Mouse (Mus musculus) telencephalon, adult 2 months (tissue): Measurements from ENCODE around the gene Veph1.

Experiments
- DNase-seq: peaks from one replicate; pipeline ENCODE4 v3.0.0-alpha.2; 2011; ENCODE audit warnings: low read depth, low spot score

Veph1 gene

DNA sequence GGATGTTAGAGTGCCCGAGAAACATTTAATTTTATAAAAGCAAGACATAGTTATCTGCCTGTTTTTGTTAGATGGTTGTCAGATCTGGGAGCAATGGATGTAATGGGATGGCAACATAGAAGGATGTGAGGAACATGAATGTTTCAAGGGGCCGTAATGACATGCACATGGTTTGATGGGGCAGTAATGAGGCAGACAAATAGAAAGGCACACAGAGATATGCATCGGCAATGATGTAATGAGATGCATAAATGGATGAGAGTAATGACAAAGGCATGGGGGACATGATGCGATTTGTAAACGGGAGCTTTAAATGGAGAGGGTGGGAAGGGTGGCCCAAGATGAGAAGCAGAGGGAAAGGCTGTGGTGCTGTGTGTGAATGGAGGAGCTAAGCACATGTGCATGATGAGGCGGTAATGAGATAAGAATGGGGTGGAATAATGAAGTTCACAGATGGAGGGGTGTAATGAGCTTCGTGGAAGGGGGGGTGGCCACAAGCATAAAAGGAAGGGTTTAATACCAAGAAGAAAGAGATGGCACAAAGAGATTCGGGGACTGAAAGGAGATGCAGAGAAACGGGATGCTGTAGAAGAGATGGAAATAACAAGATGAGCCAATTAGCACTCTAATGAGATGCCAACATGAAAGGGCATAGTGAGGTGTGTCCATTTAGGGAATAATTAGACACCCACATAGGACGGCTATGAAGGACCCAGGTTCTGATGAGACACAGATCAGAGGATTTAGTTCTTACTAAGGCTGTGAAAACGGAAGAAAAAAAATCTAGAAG lies 194.6 kb downstream of the Veph1 start:
- no peak for DNase-seq

DNA sequence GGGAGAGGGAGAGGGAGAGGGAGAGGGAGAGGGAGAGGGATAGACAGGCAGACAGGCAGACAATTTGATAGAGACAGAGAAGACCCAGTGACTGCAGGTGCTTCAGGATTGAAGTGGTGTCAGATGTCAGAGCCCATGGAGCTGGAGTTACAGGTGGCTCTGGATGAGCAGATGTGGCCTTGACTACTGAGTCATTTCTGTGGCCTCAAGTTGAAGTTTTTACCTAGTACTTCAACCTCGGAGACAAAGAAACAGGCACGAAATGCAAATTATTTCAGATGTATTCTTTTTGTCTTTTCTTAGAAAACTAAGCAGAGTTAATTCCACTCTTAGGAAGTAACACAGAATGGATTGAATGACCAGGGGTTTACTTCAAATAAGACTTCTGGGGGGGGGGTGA lies 195.6 kb downstream of the Veph1 start:
- no peak for DNase-seq

DNA sequence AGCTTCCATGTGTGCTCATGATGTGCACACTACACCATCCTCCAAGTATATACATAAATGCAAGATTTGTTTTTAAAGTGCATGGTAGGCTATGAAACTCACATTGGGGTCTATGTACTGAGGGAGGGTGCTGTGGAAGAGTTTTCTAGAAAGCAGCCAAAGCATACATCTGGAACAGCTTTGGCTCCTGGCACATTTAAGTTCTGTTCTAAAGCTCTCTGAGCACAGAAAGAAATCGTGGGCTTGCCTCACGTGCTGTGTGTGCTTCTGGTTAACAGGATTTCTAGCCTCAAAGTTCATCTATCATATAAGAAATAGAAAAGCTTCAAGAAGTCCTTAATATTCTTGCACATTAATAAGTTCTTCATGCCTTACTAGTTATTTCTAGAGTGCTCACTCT lies 204.9 kb downstream of the Veph1 start:
- DNase-seq: no peak

DNA sequence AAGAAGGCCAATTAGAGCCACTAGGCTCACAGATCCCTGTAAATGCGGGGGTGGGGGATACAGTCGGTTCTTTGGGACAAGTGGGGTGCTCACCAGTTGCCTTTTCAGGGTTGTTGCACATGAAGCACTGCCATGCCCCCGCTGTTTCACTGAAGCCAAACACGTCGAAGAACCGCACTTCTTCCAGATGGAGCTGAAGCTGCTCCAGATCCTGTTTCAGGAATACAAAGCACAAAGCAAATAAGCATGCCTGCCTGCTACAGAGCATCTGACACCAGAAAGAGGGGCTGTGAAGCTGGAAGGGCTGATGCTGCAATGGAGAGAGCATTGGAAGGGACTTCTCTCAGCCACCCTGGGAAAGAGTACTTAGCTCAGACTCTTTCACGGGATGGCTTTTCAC lies 209.0 kb downstream of the Veph1 start:
- peak; percentile 4 for DNase-seq

DNA sequence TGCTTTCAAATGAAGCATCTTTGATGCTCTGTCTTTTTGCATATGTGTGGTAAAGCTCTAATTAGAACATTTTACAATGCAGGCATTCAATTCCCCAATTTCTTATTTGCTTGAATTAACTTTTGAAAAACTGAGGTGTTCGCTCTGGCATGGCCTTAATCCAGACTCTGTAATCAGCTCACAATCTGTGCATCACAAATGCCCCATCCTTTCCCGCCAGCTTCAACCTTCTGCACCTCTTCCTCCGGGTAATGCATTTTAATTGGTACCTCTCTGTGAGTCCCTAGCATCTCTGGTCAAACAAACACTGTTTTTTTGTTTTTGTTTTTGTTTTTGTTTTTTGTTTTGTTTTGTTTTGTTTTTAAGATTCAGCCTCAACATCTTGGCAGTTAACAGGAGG lies 212.8 kb downstream of the Veph1 start:
- no peak for DNase-seq

DNA sequence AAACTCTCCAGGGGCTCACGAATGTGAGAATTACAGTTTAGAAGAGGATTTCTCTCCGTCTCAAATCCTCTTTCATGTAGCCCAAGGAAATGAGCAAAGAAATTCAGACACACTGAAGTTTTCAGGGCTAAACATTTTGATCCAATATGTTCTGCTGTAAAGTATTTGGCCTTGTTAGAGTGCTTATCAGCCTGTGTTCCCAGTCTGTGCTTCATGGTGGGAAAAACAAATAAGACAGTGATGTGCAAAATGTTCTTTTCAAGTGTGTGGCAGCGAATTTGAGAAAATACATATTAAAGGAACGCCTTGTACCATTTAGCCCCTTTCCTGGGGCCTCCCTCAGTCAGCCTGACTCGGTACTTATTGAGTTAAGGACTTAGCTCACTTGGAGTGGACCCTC lies 213.2 kb downstream of the Veph1 start:
- DNase-seq: no peak

DNA sequence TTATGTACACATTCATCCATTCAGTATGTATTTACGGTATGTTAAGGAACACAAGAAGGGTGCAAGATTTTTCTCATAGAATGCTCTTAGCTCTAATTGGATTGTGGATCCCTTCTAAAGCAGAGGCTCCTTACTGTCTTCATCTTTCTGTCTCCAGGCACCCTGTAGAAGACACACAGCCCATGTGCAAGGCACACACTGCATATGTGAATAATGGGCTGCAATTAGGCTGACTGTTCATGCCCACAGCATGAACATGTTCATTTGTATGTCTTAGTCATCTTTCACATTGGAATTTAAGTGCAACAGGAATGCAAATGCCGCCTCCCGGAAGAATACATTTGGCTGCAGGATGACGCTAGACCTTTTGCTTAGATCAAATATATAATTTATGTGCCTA lies 213.7 kb downstream of the Veph1 start:
- no peak for DNase-seq

DNA sequence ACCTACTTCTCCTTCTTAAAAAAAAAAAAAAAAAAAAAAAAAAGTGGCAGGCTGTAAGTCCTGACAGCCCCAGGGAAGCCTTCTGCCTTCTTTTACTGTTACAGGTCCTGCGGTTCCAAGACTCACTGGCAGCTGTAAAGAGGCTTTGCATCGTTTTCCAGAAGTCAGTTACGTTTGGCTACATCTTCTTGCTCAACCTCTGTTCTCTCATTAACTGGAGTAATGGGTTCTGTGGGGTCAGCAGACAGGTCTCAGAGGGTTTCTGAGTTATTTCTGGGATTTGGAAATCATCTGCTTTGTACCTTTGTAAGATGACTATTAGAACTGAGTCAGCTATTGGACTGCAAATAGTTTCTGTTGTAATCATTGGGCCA lies 215.3 kb downstream of the Veph1 start:
- no peak for DNase-seq

DNA sequence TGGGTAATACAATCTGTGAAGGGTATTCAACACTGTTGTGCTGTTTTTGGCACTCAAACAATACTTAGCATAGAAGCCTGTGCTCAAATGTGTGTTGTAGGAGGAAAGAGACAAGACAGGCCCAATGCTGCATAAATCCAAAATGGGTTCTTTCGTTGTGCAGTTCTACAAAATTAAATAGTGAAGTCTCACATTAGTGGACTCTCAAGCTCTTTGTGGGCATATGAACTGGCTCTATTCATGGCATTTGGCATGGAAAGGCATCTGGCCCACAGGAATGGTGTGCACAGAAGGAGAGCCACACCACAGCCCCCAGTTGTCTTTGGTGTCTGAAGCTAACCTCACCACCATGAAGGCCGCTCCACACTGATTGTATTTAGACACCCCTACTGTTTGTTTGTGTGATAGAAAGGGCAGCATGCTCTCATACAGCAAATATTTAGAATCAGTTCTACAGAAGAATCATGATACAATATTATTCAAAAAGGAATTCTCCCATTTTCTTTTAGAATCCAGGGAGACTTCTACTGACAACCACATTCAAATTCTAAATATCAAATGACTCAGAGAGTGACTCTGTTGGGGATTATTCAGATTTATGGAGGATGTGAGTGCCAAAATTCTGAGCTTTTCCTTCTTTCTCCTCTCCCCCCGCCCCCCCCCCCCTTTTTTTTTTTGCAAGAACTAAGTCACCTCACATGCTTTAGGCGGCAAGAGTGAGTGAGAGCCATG lies 215.8 kb downstream of the Veph1 start:
- peak; percentile 15 for DNase-seq

DNA sequence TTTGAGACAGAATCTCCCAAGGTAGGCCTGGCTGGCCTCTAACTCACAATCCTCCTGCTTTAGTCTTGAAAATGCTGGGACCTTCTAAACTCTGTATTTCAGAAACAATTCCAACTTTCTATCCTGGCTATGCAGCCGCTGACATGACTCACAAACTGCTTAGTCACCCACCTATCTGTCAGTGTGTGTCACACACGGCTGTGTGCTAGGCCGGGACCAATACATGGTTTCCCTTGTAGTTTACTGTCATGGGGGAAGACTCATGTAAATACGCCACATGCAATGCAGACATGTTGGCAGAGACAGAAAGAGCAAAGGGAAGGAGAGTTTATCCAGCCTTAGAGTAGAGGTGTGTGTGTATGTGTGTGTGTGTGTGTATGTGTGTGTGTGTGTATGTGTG lies 216.8 kb downstream of the Veph1 start:
- peak; percentile 6 for DNase-seq

DNA sequence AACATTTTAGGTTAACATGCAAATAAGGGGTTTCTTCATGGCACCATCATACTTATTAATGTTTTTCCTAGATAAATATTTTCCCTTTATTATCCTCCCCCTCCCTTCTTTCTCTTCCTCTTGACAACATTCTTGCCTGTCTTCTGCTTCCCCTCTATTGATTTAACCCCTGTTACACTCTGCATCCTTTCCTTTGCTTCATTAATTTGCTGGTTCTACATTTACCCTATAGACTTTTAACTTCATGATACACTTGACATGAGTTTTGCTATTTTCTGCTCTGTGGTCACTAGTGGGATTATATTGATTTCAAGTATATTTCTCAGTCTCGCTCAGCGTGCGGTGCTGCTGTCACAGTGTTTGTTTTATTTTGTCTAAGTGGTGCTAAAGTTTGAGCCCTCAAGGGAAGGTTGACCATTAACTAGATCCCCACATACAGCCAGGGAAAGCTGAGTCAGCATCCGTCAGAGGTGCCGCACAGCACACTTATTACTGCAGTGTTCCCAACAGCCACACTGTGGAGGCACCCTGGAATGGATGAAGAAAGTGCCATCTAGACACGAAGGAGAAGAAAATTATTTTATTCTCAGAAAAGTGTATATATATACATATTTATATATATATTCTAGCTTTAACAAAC lies 217.6 kb downstream of the Veph1 start:
- no peak for DNase-seq

DNA sequence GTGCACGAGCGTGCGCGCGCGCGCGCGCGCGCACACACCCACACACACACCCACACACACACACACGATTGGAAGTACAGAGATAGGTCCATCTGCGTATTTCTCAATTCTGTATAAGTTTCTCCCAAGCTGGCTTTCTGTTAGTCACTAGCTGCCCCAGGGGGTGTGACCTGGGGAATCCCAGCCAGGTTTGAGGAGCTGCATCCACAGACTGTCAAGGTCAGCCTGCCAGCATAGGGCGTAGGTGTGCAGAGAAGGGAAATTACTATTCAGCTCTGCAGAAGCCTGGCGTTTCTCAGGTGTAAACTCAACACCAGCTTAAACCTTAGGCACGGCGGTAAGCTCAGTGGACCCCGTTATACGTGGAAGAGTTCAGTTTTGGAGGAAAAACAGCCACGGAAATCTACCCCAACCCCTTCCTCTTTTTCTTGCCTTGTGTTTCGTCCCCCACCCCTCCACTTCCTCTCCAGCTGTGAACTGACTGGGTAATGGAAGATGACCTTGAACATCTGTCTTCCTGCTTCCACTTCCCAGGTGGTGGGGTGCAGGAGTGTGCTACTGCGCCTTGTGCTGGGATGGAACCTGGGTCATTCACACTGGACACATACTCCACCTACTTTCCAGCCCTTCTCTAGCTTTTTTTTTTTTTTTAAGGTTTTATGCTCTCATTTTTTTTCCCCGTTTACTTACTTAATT lies 218.5 kb downstream of the Veph1 start:
- no peak for DNase-seq

DNA sequence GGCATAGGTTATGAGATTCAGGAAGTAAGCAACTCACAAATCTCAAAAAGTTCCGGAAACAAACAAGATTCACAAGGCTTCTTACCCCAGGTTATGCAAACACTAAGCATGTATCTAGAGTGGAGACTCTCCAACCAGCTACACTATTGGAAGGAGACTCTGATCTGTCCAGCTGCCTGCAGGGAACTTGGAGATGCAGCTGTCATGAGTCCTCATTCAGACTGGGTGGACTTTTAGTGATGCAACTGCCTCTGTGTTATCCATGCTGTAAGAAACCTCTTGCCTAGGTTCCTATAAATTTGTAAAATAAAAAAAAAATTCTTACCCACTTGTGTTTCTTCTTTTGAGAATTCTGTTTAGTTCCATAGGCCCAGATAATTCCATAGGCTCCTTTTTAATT lies 226.4 kb downstream of the Veph1 start:
- no peak for DNase-seq

DNA sequence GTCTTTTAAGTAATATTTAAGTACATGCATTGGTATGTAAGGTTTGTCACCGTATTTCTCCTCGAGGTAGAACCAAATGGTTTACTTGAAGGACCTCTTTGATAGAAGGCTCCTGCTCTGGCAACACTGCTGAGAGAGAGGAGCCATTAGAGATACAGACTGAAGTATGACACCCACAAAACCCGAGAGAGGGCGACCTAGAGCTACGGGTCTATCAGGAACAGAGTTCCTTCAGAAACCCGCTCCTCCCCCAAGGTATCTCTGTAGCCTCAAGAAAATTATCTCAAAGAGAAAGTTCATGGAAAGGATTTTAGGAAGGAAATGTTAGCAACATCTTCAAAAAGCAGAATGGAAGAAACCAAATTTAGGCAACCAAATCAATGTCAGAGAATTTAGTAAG lies 232.8 kb downstream of the Veph1 start:
- no peak for DNase-seq

DNA sequence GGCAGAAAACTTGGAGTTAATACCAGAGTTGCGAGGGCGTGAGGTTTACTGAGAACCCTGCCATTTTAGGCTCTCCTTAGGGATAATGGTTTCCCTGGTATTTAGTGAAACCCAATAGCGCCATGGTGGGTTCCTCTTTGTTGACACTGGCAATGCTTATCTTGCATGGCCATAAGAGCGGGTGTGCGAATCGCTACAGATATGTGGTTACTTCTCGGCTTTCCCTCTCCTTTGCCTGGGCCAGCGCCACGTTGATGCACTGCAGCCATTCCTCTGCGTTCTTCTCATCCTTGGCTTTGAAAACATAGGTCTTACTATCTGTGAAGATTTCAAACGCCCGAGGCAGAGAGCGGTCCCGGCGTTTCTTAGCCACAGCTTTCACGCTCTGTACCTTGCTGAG lies 239.7 kb downstream of the Veph1 start:
- DNase-seq: no peak

DNA sequence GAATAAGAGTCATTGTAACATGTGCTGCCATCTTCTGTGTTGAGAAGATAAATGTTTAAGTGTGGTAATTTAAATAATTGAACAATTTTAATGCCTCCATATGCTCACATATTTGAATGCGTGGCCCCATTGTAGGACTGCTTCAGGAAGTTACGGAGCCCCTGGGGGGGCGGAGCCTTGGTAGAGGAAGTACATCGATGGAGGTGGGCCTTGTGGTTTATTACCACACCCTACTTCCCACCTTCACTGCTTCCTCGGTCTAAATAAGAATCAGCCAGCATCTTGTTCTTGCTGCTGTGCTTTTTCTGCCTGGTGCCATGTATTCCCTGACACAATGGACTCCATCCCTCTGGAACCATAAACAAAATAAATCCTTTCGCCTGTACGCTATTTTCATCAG lies 241.0 kb downstream of the Veph1 start:
- DNase-seq: no peak

DNA sequence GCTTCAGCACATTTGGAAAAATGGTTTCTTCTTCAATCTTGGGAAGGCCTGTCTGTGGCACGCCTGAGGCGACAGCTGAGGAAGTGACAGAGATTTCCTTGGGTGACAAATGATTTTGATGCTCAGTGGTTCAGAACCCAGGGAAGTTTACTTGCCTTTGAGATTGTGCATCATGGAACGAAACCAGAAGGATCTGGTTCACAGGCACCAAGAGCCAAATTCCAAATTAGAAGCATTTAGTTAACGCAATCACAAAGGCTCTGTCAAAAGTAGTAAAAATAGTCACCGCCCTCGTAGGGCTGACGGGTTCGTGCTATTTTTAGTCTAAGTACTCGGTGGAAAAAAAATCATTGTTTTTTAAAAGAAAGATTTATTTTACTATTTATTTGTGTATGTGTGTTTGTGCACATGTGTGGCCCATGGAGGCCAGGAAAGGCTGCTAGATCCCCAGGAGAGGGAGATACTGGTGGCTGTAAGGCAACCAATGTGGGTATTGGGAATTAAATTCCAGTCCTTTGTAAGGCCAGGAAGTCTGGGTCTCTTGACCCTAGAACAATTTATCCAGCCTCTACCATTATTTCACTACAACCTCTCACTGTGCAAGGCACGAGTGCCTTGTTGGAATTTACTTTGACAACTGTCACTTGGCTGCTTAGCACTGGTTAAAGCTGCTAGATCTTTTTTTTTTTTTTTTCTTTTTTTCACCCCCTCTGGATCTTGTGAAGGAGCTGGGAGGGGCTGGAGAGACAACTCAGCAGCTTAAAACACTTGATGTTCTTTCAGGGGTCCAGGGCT lies 246.3 kb downstream of the Veph1 start:
- peak; percentile 27 for DNase-seq

DNA sequence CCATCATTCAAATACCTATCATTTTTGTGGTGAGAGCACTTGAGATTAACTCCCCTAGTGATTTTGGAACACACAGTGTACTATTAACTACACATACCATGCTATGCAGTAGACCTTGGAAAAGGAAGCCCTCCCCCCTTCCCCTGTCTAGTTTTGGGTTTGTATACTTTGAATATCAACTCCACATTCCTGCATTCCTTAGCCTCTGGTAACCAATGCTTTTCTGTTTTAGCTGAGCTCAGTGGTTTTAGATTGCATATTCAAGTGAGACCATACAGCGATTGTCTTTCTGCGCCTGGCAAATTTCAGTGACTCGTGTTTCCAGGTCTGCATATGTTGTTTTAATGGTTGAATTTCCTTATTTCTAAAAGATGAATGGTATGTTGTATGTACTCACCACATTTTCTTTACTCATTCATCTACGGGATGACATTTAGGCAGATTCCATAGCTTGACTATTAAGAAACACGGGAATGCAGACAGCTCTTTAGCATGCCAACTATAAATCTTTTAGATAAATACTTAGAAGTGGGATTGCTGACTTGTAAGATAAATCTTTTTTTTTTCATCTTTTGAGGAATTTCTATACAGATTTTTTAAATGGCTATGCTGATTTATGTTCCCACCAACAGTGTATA lies 255.7 kb downstream of the Veph1 start:
- DNase-seq: no peak

DNA sequence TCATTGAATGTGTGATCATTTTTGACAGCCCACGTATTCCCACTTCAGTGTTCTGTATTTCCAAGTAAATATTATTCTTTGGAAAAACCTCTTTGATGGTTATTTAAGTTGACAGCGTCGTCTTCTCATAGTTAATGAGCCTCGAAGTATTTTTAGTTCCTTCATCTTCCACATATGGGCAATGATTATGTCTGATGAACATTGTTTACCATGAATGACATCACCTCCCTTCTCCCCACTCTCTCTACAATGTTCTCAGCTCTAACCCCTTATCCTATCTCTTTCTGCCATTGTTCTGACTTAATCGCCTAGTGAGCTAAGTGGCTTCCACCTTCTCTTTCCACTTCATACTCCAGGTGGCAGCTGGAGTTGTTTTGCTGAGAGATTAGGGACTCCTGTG lies 261.4 kb downstream of the Veph1 start:
- DNase-seq: no peak

DNA sequence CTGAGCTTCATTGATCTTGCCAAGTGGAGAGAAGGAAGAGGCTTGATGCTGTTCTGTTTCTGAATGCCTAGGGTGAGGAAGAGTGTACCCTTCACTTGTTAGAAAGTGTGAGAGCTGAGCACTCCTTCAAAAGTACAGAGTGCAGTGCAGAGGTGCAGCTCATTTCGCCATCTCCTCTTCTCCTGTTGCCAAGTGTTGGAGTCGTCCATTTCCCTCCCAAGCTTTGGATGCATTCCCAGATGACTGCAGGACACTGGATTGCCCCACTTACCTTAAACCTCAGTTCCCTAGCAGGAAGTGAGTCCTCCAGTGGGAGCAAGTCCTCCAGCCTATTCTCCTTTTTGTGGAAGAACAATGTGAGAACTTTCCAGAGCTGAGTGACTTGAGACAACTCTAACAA lies 263.3 kb downstream of the Veph1 start:
- no peak for DNase-seq

DNA sequence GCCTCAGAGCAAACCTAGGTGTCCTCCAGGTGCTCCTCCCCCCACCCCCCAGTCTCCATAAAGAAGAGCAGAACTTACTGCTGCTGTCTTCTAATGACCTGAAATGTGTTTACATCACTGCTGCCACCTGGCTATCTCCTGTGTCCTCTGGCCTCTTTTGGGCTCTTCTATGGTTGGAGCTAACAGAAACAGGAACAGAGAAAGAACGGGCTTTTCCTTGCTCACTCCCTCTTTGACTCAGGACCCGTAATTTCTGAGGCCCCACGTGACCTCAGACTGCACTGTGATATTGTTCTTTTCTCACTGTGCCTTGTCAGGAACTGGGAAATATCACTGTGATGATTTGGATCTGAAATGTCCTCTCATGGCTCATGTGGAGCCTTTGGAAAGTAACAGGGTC lies 271.2 kb downstream of the Veph1 start:
- no peak for DNase-seq
